Mouse (Mus musculus): ENCODE measurements around the gene Pias1. TPM values are rescaled to one million over a fixed set of nuclear protein-coding genes. Genes with fewer than 3 reads are reported as not detected.

The Pias1 gene
- polyA plus RNA-seq (2015; fragmentation: Nextera tagmentation; extraction: Ambion mirVana), result 56.1 and 57.8 TPM in 2 replicates

- 84% methylated on average over 5 of the region's 5 CpGs for WGBS
- H3K9ac ChIP-seq, result no peak within 1 kb of the TSS
- no peaks in the 10 kb centered on the region for H3K9me3 ChIP-seq
- no peak for ATAC-seq (ENCODE audit: low FRiP score, low read depth)
- H3K4me2 ChIP-seq (replicated peaks), result no peak within 1 kb of the TSS
- no peaks in the 10 kb centered on the region for H3K4me1 ChIP-seq
- H3K36me3 ChIP-seq, result no peaks in the 10 kb centered on the region
- no peak within 1 kb of the TSS for H3K4me3 ChIP-seq
- no peaks in the 10 kb centered on the region for H3K27me3 ChIP-seq
- no peak within 1 kb of the TSS for H3K27ac ChIP-seq
Measured at GRCm38 (mm10) chr9:62987824-62988223, at the start of gene Pias1. Pias1 (minus strand) TSS chr9:62987924.

GRCm38 (mm10) chr9:63035431-63035830, 47.7 kb upstream of the Pias1 start:
- no peaks in the 10 kb centered on the region for H3K36me3 ChIP-seq
- no peak overlapping the region for H3K4me2 ChIP-seq (replicated peaks)
- H3K27ac ChIP-seq, result no peak overlapping the region
- WGBS, result 72% methylated on average over 2 of the region's 2 CpGs
- no peak for ATAC-seq (ENCODE audit: low FRiP score, low read depth)
- H3K27me3 ChIP-seq, result no peaks in the 10 kb centered on the region
- no peaks in the 10 kb centered on the region for H3K9me3 ChIP-seq
- H3K4me3 ChIP-seq, result no peak overlapping the region
- no peak overlapping the region for H3K9ac ChIP-seq
- peaks cover 11% of the 10 kb centered on the region for H3K4me1 ChIP-seq

- H3K27ac ChIP-seq, result peak overlapping the region; percentile 28; the same call in 1 of the 2 replicates
- H3K27me3 ChIP-seq, result no peaks in the 10 kb centered on the region
- 44% methylated on average over 13 of the region's 13 CpGs for WGBS
- H3K4me1 ChIP-seq, result peaks cover 11% of the 10 kb centered on the region
- H3K9me3 ChIP-seq, result no peaks in the 10 kb centered on the region
- ATAC-seq (ENCODE audit: low FRiP score, low read depth), result peak; percentile 44; the same call in 1 of the 2 replicates
- no peaks in the 10 kb centered on the region for H3K36me3 ChIP-seq
- H3K4me3 ChIP-seq, result no peak overlapping the region
- H3K4me2 ChIP-seq (replicated peaks), result peak overlapping the region; percentile 16; the same call in 1 of the 2 replicates
- 0 out of 2 replicates have a peak overlapping the region, but pooled peaks have one; percentile 43 for H3K9ac ChIP-seq
Measured at GRCm38 (mm10) chr9:63031011-63031782, 43.5 kb upstream of the Pias1 start.

GRCm38 (mm10) chr9:63022486-63022885, 34.8 kb upstream of the Pias1 start:
- no peak overlapping the region for H3K4me2 ChIP-seq (replicated peaks)
- 88% methylated on average over 1 of the region's 1 CpGs for WGBS

GRCm38 (mm10) chr9:63007371-63007770, 19.6 kb upstream of the Pias1 start:
- Histone ChIP-seq H3K4me3 (no peak overlapping the region), H3K4me2 (replicated peaks) (no peak overlapping the region), H3K36me3 (no peaks in the 10 kb centered on the region), H3K4me1 (no peaks in the 10 kb centered on the region), H3K27me3 (no peaks in the 10 kb centered on the region), H3K27ac (no peak overlapping the region), H3K9ac (no peak overlapping the region), H3K9me3 (no peaks in the 10 kb centered on the region)
- 83% methylated on average over 4 of the region's 4 CpGs for WGBS
- ATAC-seq (ENCODE audit: low FRiP score, low read depth), result no peak

More at GRCm38 (mm10) chr9:63022486-63022885, 34.8 kb upstream of the Pias1 start:
- Histone ChIP-seq H3K9me3 (peaks cover 3% of the 10 kb centered on the region), H3K27ac (no peak overlapping the region), H3K9ac (no peak overlapping the region), H3K4me3 (no peak overlapping the region), H3K4me1 (no peaks in the 10 kb centered on the region), H3K36me3 (no peaks in the 10 kb centered on the region), H3K27me3 (no peaks in the 10 kb centered on the region)
- ATAC-seq (ENCODE audit: low FRiP score, low read depth), result no peak

GRCm38 (mm10) chr9:63006081-63006820, 18.5 kb upstream of the Pias1 start:
- H3K4me2 ChIP-seq (replicated peaks), result no peak overlapping the region
- WGBS, result 76% methylated on average over 6 of the region's 6 CpGs
- H3K9ac ChIP-seq, result no peak overlapping the region
- no peaks in the 10 kb centered on the region for H3K36me3 ChIP-seq
- no peaks in the 10 kb centered on the region for H3K4me1 ChIP-seq
- H3K9me3 ChIP-seq, result no peaks in the 10 kb centered on the region
- no peak overlapping the region for H3K4me3 ChIP-seq
- no peak overlapping the region for H3K27ac ChIP-seq
- H3K27me3 ChIP-seq, result no peaks in the 10 kb centered on the region
- ATAC-seq (ENCODE audit: low FRiP score, low read depth), result no peak

GRCm38 (mm10) chr9:62998561-62998960, 10.8 kb upstream of the Pias1 start:
- Histone ChIP-seq H3K9ac (no peak overlapping the region), H3K9me3 (no peaks in the 10 kb centered on the region), H3K4me2 (replicated peaks) (no peak overlapping the region), H3K4me3 (no peak overlapping the region), H3K4me1 (no peaks in the 10 kb centered on the region), H3K27me3 (no peaks in the 10 kb centered on the region), H3K27ac (no peak overlapping the region), H3K36me3 (no peaks in the 10 kb centered on the region)
- ATAC-seq (ENCODE audit: low FRiP score, low read depth), result no peak
- WGBS, result 45% methylated on average over 3 of the region's 3 CpGs

GRCm38 (mm10) chr9:62997626-62998025, 9.9 kb upstream of the Pias1 start:
- H3K4me2 ChIP-seq (replicated peaks), result no peak overlapping the region
- H3K4me1 ChIP-seq, result no peaks in the 10 kb centered on the region
- no peaks in the 10 kb centered on the region for H3K36me3 ChIP-seq
- no peaks in the 10 kb centered on the region for H3K9me3 ChIP-seq
- no peaks in the 10 kb centered on the region for H3K27me3 ChIP-seq
- H3K9ac ChIP-seq, result no peak overlapping the region
- H3K27ac ChIP-seq, result no peak overlapping the region
- no peak for ATAC-seq (ENCODE audit: low FRiP score, low read depth)
- no peak overlapping the region for H3K4me3 ChIP-seq
- 80% methylated on average over 3 of the region's 3 CpGs for WGBS

- Histone ChIP-seq H3K4me1 (no peaks in the 10 kb centered on the region), H3K4me3 (no peak overlapping the region), H3K36me3 (no peaks in the 10 kb centered on the region), H3K9ac (no peak overlapping the region), H3K27ac (no peak overlapping the region), H3K4me2 (replicated peaks) (no peak overlapping the region), H3K27me3 (no peaks in the 10 kb centered on the region), H3K9me3 (no peaks in the 10 kb centered on the region)
- WGBS, result 17% methylated on average over 2 of the region's 2 CpGs
- ATAC-seq (ENCODE audit: low FRiP score, low read depth), result no peak
Measured at GRCm38 (mm10) chr9:62995186-62995585, 7.5 kb upstream of the Pias1 start.

- no peaks in the 10 kb centered on the region for H3K9me3 ChIP-seq
- H3K4me2 ChIP-seq (replicated peaks), result no peak overlapping the region
- 97% methylated on average over 3 of the region's 3 CpGs for WGBS
- H3K4me3 ChIP-seq, result no peak overlapping the region
- ATAC-seq (ENCODE audit: low FRiP score, low read depth), result no peak
- H3K9ac ChIP-seq, result no peak overlapping the region
- no peaks in the 10 kb centered on the region for H3K27me3 ChIP-seq
- no peak overlapping the region for H3K27ac ChIP-seq
- H3K36me3 ChIP-seq, result no peaks in the 10 kb centered on the region
- H3K4me1 ChIP-seq, result no peaks in the 10 kb centered on the region
Measured at GRCm38 (mm10) chr9:62990134-62990533, 2.4 kb upstream of the Pias1 start.

GRCm38 (mm10) chr9:62980777-62981202, 6.9 kb downstream of the Pias1 start:
- no peaks in the 10 kb centered on the region for H3K36me3 ChIP-seq
- H3K9ac ChIP-seq, result peak overlapping the region; percentile 92
- WGBS, result under 1% methylated on average over 38 of the region's 38 CpGs
- no peaks in the 10 kb centered on the region for H3K9me3 ChIP-seq
- peak overlapping the region; percentile 96 for H3K4me3 ChIP-seq
- no peaks in the 10 kb centered on the region for H3K27me3 ChIP-seq
- peak overlapping the region; percentile 87 for H3K4me2 ChIP-seq (replicated peaks)
- H3K27ac ChIP-seq, result peak overlapping the region; percentile 97
- ATAC-seq (ENCODE audit: low FRiP score, low read depth), result peak; percentile 95
- H3K4me1 ChIP-seq, result peaks cover 17% of the 10 kb centered on the region

GRCm38 (mm10) chr9:62980162-62980776, 7.5 kb downstream of the Pias1 start:
- H3K27ac ChIP-seq, result peak overlapping the region; percentile 97
- peak overlapping the region; percentile 87 for H3K4me2 ChIP-seq (replicated peaks)
- H3K36me3 ChIP-seq, result no peaks in the 10 kb centered on the region
- H3K4me3 ChIP-seq, result peak overlapping the region; percentile 96
- peak; percentile 80 for ATAC-seq (ENCODE audit: low FRiP score, low read depth)
- H3K27me3 ChIP-seq, result no peaks in the 10 kb centered on the region
- H3K9me3 ChIP-seq, result no peaks in the 10 kb centered on the region
- WGBS, result 0% methylated on average over 37 of the region's 63 CpGs
- H3K4me1 ChIP-seq, result peaks cover 17% of the 10 kb centered on the region
- H3K9ac ChIP-seq, result peak overlapping the region; percentile 92
